Mouse (Mus musculus) adrenal gland, postnatal 14 days (tissue): Measurements from ENCODE around the gene Mob2. TPM values are rescaled to one million over a fixed set of nuclear protein-coding genes. Genes with fewer than 3 reads are reported as not detected.

Experiments used
- DNase-seq: peaks from one replicate; pipeline ENCODE4 v3.0.0; 2021; ENCODE audit warnings: mixed read lengths
- microRNA-seq, 2 experiments: library from miRNA; unstranded; fragments of <30 nt; microRNA quantifications; one replicate each; pipeline ENCODE4 v1.2.0; 2021
- total RNA-seq: library from RNA; stranded (reverse); gene quantifications from 2 replicates; pipeline ENCODE4 v1.2.3, GENCODE M21; 2021

Gene Mob2
- total RNA-seq, 1 experiment from 2014 or later: 47.4 TPM

- no peak for DNase-seq
Observed at GRCm38 (mm10) chr7:142025196-142025595, 35.7 kb downstream of the Mob2 start.

- DNase-seq: no peak
Observed at GRCm38 (mm10) chr7:142020827-142021226, 40.0 kb downstream of the Mob2 start.

GRCm38 (mm10) chr7:142019699-142020098 is 41.2 kb downstream of the Mob2 start:
- no peak for DNase-seq

- peak; percentile 62 for DNase-seq
Observed at GRCm38 (mm10) chr7:142016562-142016961, 44.3 kb downstream of the Mob2 start.

GRCm38 (mm10) chr7:142001597-142002340 is 59.1 kb downstream of the Mob2 start:
- DNase-seq: peak; percentile 53

GRCm38 (mm10) chr7:142000661-142001060 is 60.2 kb downstream of the Mob2 start:
- no peak for DNase-seq

- peak; percentile 34 for DNase-seq
Observed at GRCm38 (mm10) chr7:141994121-141994520, 66.7 kb downstream of the Mob2 start.

GRCm38 (mm10) chr7:141991183-141991582 is 69.7 kb downstream of the Mob2 start:
- DNase-seq: no peak

- DNase-seq: no peak
Observed at GRCm38 (mm10) chr7:141988314-141988806, 72.5 kb downstream of the Mob2 start.

GRCm38 (mm10) chr7:141981237-141981636 is 79.6 kb downstream of the Mob2 start:
- no peak for DNase-seq

GRCm38 (mm10) chr7:141979247-141979646 is 81.6 kb downstream of the Mob2 start:
- DNase-seq: no peak

GRCm38 (mm10) chr7:141978003-141978402 is 82.9 kb downstream of the Mob2 start:
- DNase-seq: no peak

- peak; percentile 72 for DNase-seq
Observed at GRCm38 (mm10) chr7:141972831-141973619, 87.8 kb downstream of the Mob2 start.

- no peak for DNase-seq
Observed at GRCm38 (mm10) chr7:141966281-141966680, 94.6 kb downstream of the Mob2 start.

- no peak for DNase-seq
Observed at GRCm38 (mm10) chr7:141962521-141962920, 98.3 kb downstream of the Mob2 start.

GRCm38 (mm10) chr7:141961491-141961890 is 99.4 kb downstream of the Mob2 start:
- DNase-seq: no peak

GRCm38 (mm10) chr7:141960926-141961325 is 99.9 kb downstream of the Mob2 start:
- DNase-seq: no peak

- DNase-seq: peak; percentile 47
Observed at GRCm38 (mm10) chr7:141959133-141959532, 101.7 kb downstream of the Mob2 start.

Small RNA genes within 50 kb of the gene (microRNA-seq; reads per million reads assigned to microRNA genes)
- gene Mir3104: 0 reads per million in 2 experiments

Other genes with a start within 250 kb of the Mob2 start
- gene Muc5b, start 222.0 kb downstream of the Mob2 start, total RNA-seq: not detected in 2 replicates
- 47.8 and 52.5 TPM in 2 replicates for gene Tollip, start 142.6 kb downstream of the Mob2 start, total RNA-seq
- 3.0 and 4.0 TPM in 2 replicates for gene Brsk2, start 111.3 kb downstream of the Mob2 start, total RNA-seq
- 7.3 and 8.4 TPM in 2 replicates for gene Dusp8, start 34.8 kb upstream of the Mob2 start, total RNA-seq
- gene Gm45618, start 59.7 kb upstream of the Mob2 start, total RNA-seq: not detected in 2 replicates
- not detected in 2 replicates for gene Gm39115, start 75.0 kb upstream of the Mob2 start, total RNA-seq
- not detected in 2 replicates for gene Gm45337, start 83.5 kb upstream of the Mob2 start, total RNA-seq
- not detected in 2 replicates for gene Gm29735, start 96.0 kb upstream of the Mob2 start, total RNA-seq
- not detected in 2 replicates for gene Gm4553, start 104.7 kb upstream of the Mob2 start, total RNA-seq
- gene Krtap5-2, start 114.9 kb upstream of the Mob2 start, total RNA-seq: not detected in 2 replicates
- not detected in 2 replicates for gene Gm10153, start 129.3 kb upstream of the Mob2 start, total RNA-seq
- not detected in 2 replicates for gene Krtap5-3, start 140.3 kb upstream of the Mob2 start, total RNA-seq
- gene Gm7579, start 150.8 kb upstream of the Mob2 start, total RNA-seq: not detected in 2 replicates
- gene Krtap5-5, start 168.9 kb upstream of the Mob2 start, total RNA-seq: not detected in 2 replicates
- gene Gm40460, start 180.0 kb upstream of the Mob2 start, total RNA-seq: not detected in 2 replicates
- gene Gm2431, start 197.3 kb upstream of the Mob2 start, total RNA-seq: not detected in 2 replicates
- not detected in 2 replicates for gene Gm4559, start 213.3 kb upstream of the Mob2 start, total RNA-seq
- not detected in 2 replicates for gene Krtap5-1, start 236.1 kb upstream of the Mob2 start, total RNA-seq
- gene Krtap5-4, start 242.5 kb upstream of the Mob2 start, total RNA-seq: not detected in 2 replicates